Mouse (Mus musculus): Measurements from ENCODE around the gene Asrgl1. TPM values are rescaled to one million over a fixed set of nuclear protein-coding genes. Genes with fewer than 3 reads are reported as not detected.
A peak's percentile ranks its signal among the peaks of the same experiment; 100 is the strongest.

Gene Asrgl1
- polyA plus RNA-seq, 1 experiment from 2014 or later, result 18.5 TPM

GRCm38 (mm10) chr19:9119655-9120425 lies 15.6 kb downstream of the Asrgl1 start:
- H3K9me3 ChIP-seq, result no peaks in the 10 kb centered on the region
- H3K36me3 ChIP-seq, result 0 out of 2 replicates have a peak, but pooled peaks cover 6% of the 10 kb centered on the region
- no peak overlapping the region for H3K4me2 ChIP-seq
- no peak overlapping the region for H3K9ac ChIP-seq
- no peaks in the 10 kb centered on the region for H3K27me3 ChIP-seq
- no peak overlapping the region for H3K4me3 ChIP-seq
- 94% methylated on average over 3 of the region's 3 CpGs for WGBS
- ATAC-seq (ENCODE audit: low read depth), result no peak
- no peak overlapping the region for H3K27ac ChIP-seq (replicated peaks)
- no peaks in the 10 kb centered on the region for H3K4me1 ChIP-seq (replicated peaks)

DNA sequence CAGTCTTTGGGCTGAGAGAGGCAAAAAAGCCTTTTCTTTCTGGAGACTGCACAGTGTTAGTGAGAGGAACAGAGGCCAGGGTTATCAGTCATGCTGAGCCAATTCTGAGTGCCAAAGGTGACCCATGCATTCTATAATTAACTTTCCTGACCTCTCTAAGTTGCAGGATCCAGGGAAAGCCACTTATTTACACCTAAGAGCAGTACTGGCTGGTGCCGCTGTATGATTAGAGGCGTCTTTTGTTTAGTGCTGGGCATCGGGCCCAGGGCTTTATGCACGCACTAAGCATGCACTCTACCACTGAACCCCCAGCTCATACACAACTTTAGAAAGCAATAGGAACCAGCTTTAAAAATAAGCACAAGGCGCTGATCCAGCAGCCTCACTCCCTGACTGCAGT lies 18.2 kb downstream of the Asrgl1 start:
- Histone ChIP-seq H3K27ac (replicated peaks) (no peak overlapping the region), H3K9ac (no peak overlapping the region), H3K9me3 (no peaks in the 10 kb centered on the region), H3K4me3 (no peak overlapping the region), H3K4me2 (no peak overlapping the region), H3K4me1 (replicated peaks) (no peaks in the 10 kb centered on the region), H3K36me3 (peaks cover 25% of the 10 kb centered on the region), H3K27me3 (no peaks in the 10 kb centered on the region)
- WGBS, result 81% methylated on average over 5 of the region's 5 CpGs
- ATAC-seq (ENCODE audit: low read depth), result no peak

DNA sequence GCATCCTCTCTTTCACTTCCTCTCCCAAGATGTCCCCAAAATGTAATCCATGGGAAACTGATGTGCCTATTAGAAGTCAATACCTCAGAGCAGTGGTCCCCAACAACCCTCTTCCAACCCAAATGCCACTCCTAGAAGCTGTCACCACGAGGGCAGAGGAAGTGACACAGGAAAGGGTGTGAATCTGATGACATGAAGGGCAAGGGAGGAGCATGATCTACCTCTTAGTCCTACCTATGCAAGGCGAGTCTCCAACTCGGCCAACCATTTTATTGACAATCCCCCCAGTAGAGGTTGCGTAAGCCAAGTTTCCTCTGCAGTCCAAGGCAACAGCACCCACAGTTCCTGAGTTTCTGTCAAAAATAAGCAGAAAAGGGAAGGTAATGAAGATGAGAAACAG lies 19.2 kb downstream of the Asrgl1 start:
- WGBS, result 84% methylated on average over 4 of the region's 4 CpGs
- no peak overlapping the region for H3K9ac ChIP-seq
- no peak overlapping the region for H3K4me3 ChIP-seq
- no peaks in the 10 kb centered on the region for H3K27me3 ChIP-seq
- ATAC-seq (ENCODE audit: low read depth), result no peak
- no peak overlapping the region for H3K27ac ChIP-seq (replicated peaks)
- H3K9me3 ChIP-seq, result no peaks in the 10 kb centered on the region
- H3K4me2 ChIP-seq, result no peak overlapping the region
- H3K4me1 ChIP-seq (replicated peaks), result no peaks in the 10 kb centered on the region
- peaks cover 25% of the 10 kb centered on the region for H3K36me3 ChIP-seq

DNA sequence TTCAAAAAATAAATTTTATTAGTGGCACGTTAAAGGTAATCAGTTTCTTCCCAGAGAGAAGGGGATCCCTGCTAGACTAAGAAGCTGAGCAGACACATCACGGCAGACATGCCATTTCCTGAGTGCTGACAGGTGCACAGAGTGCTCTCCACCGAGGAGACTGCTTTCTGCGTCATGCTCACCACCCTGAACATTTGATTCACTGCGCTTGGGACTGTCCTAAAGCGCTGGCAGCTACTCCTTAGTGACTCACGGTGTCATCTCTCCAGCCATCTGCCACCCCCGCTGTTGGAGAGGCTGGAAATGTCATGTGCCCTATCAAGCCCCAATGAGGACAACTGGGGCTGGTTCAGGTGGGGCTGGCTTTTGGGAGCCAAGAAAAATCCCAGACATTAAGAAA lies 23.4 kb downstream of the Asrgl1 start:
- Histone ChIP-seq H3K27me3 (no peaks in the 10 kb centered on the region), H3K9ac (no peak overlapping the region), H3K4me1 (replicated peaks) (no peaks in the 10 kb centered on the region), H3K4me3 (no peak overlapping the region), H3K27ac (replicated peaks) (no peak overlapping the region), H3K4me2 (no peak overlapping the region), H3K9me3 (no peaks in the 10 kb centered on the region), H3K36me3 (peaks cover 25% of the 10 kb centered on the region)
- no peak for ATAC-seq (ENCODE audit: low read depth)
- 71% methylated on average over 8 of the region's 8 CpGs for WGBS

DNA sequence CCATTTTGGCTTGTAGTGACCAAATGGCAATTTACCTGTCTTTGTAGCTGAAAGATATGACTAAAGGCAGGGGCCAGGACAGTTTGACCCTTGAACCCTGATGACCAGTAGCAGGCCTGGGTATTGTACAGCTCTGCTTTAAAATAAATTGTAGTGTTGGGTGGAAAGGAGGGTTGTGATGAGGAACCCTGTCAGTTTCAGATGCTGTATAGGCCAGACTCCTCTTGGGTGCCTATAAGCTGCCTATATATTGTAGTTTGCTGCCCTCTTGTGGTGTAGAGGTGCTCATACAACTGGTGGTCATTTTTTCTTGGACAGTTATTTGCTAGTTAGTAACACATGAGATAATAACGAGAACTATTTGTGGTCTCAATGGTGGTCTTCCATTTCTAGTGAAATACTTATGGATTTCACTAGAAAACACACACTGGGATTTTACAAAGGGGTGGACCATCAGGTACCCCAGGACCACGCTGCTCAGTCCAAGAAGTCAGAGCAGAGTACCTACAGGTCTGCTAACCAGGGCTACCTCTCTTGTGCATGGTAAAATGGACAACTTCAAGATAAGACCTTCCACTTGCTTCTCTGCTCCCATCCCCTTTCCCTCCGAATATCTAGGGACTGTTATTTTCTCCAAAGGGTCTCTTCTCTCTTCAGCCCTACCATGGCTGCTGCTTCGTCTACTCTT lies 25.1 kb downstream of the Asrgl1 start:
- Histone ChIP-seq H3K9ac (no peak overlapping the region), H3K36me3 (peaks cover 19% of the 10 kb centered on the region), H3K4me2 (no peak overlapping the region), H3K27me3 (no peaks in the 10 kb centered on the region), H3K4me1 (replicated peaks) (0 out of 2 replicates have a peak, but pooled peaks cover 6% of the 10 kb centered on the region), H3K9me3 (no peaks in the 10 kb centered on the region), H3K27ac (replicated peaks) (no peak overlapping the region), H3K4me3 (no peak overlapping the region)
- peak; percentile 87 for ATAC-seq (ENCODE audit: low read depth)
- WGBS, result 61% methylated on average over 4 of the region's 4 CpGs

DNA sequence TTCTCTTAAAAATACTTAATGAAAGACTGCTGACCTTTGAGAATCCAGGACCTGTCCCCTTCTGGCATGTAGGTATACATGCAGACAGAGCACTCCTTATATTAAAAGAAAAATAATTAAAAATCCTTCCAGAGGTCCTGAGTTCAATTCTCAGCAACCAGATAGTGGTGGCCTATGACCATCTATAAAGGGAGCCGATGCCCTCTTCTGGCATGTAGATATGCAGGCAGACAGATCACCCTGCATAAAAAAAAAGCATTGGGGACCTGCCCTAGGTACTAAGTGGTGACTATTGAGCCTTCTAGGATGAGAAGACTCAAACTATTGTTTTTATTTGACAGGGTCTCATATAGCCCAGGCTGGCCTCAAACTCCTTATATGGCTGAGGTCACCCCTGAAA lies 26.9 kb downstream of the Asrgl1 start:
- H3K36me3 ChIP-seq, result peaks cover 13% of the 10 kb centered on the region
- H3K27me3 ChIP-seq, result no peaks in the 10 kb centered on the region
- no peak overlapping the region for H3K4me3 ChIP-seq
- H3K9me3 ChIP-seq, result no peaks in the 10 kb centered on the region
- ATAC-seq (ENCODE audit: low read depth), result no peak
- WGBS, result 95% methylated on average over 1 of the region's 1 CpGs
- no peak overlapping the region for H3K4me2 ChIP-seq
- H3K27ac ChIP-seq (replicated peaks), result no peak overlapping the region
- H3K4me1 ChIP-seq (replicated peaks), result 0 out of 2 replicates have a peak, but pooled peaks cover 6% of the 10 kb centered on the region
- no peak overlapping the region for H3K9ac ChIP-seq

GRCm38 (mm10) chr19:9107379-9107755 lies 28.1 kb downstream of the Asrgl1 start:
- Histone ChIP-seq H3K4me1 (replicated peaks) (0 out of 2 replicates have a peak, but pooled peaks cover 6% of the 10 kb centered on the region), H3K9ac (no peak overlapping the region), H3K9me3 (no peaks in the 10 kb centered on the region), H3K36me3 (0 out of 2 replicates have a peak, but pooled peaks cover 1% of the 10 kb centered on the region), H3K4me3 (no peak overlapping the region), H3K27ac (replicated peaks) (no peak overlapping the region), H3K27me3 (no peaks in the 10 kb centered on the region), H3K4me2 (no peak overlapping the region)
- WGBS, result 83% methylated on average over 1 of the region's 1 CpGs
- ATAC-seq (ENCODE audit: low read depth), result no peak

- no peak overlapping the region for H3K27ac ChIP-seq (replicated peaks)
- no peaks in the 10 kb centered on the region for H3K9me3 ChIP-seq
- H3K9ac ChIP-seq, result no peak overlapping the region
- H3K4me2 ChIP-seq, result no peak overlapping the region
- H3K4me1 ChIP-seq (replicated peaks), result 0 out of 2 replicates have a peak, but pooled peaks cover 6% of the 10 kb centered on the region
- H3K36me3 ChIP-seq, result no peaks in the 10 kb centered on the region
- ATAC-seq (ENCODE audit: low read depth), result no peak
- no peaks in the 10 kb centered on the region for H3K27me3 ChIP-seq
- H3K4me3 ChIP-seq, result no peak overlapping the region
- WGBS, result 70% methylated on average over 4 of the region's 4 CpGs
These were observed 28.6 kb downstream of the Asrgl1 start for GRCm38 (mm10) chr19:9106751-9107378.

DNA sequence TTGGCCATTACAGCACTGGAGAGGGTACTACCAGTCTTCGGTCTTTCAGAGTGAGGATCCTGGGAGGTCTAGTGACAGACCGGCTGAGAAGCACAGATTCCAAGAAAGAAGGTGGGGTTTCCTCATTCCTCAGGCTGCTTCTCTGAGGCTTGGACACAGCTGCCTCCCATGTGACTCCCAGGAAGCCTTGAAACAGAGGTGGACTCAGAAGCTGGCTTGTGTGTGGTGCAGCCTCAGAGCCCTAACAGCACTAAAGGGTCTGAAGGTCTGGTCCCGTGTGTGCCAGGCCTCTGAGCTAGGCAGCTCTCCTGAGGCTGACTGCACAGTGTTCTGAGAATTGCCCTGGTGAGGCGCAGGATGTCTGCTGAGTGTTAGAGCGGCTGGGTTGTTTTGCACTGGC lies 29.3 kb downstream of the Asrgl1 start:
- H3K9me3 ChIP-seq, result no peaks in the 10 kb centered on the region
- H3K4me1 ChIP-seq (replicated peaks), result 0 out of 2 replicates have a peak, but pooled peaks cover 6% of the 10 kb centered on the region
- no peak overlapping the region for H3K4me3 ChIP-seq
- no peaks in the 10 kb centered on the region for H3K36me3 ChIP-seq
- WGBS, result 64% methylated on average over 5 of the region's 5 CpGs
- no peak for ATAC-seq (ENCODE audit: low read depth)
- H3K9ac ChIP-seq, result no peak overlapping the region
- no peak overlapping the region for H3K4me2 ChIP-seq
- H3K27me3 ChIP-seq, result no peaks in the 10 kb centered on the region
- no peak overlapping the region for H3K27ac ChIP-seq (replicated peaks)

- Histone ChIP-seq H3K27ac (replicated peaks) (no peak overlapping the region), H3K9ac (no peak overlapping the region), H3K4me2 (no peak overlapping the region), H3K4me3 (no peak overlapping the region), H3K9me3 (no peaks in the 10 kb centered on the region), H3K4me1 (replicated peaks) (0 out of 2 replicates have a peak, but pooled peaks cover 6% of the 10 kb centered on the region), H3K36me3 (no peaks in the 10 kb centered on the region), H3K27me3 (no peaks in the 10 kb centered on the region)
- 60% methylated on average over 3 of the region's 3 CpGs for WGBS
- ATAC-seq (ENCODE audit: low read depth), result no peak
These were observed 30.2 kb downstream of the Asrgl1 start for GRCm38 (mm10) chr19:9105101-9105685.

GRCm38 (mm10) chr19:9103986-9104385 lies 31.4 kb downstream of the Asrgl1 start:
- no peak overlapping the region for H3K9ac ChIP-seq
- no peak overlapping the region for H3K4me3 ChIP-seq
- 0 out of 2 replicates have a peak, but pooled peaks cover 6% of the 10 kb centered on the region for H3K4me1 ChIP-seq (replicated peaks)
- no peaks in the 10 kb centered on the region for H3K9me3 ChIP-seq
- no peak overlapping the region for H3K27ac ChIP-seq (replicated peaks)
- WGBS, result 82% methylated on average over 4 of the region's 4 CpGs
- no peak overlapping the region for H3K4me2 ChIP-seq
- no peaks in the 10 kb centered on the region for H3K27me3 ChIP-seq
- no peaks in the 10 kb centered on the region for H3K36me3 ChIP-seq
- no peak for ATAC-seq (ENCODE audit: low read depth)

DNA sequence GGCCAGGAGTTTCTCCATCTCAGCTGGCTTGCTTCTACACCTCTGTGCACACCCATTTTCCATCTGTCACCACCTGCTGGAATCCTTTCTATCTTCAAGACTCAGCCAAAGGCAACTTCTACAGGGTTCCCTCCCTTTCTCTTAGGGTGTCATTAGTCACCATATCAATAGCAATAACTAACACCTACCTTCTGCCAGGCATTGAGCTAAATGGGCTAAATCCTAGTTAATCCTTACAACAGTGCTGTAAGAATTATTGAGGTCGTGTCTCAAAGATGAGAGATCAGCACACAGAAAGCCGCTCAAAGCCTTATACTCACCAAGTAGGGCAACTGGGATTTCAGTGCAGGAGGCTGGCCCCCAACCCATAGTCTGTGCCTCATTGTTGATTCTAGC lies 34.4 kb downstream of the Asrgl1 start:
- Histone ChIP-seq H3K27me3 (no peaks in the 10 kb centered on the region), H3K4me3 (no peak overlapping the region), H3K9me3 (no peaks in the 10 kb centered on the region), H3K4me2 (no peak overlapping the region), H3K4me1 (replicated peaks) (0 out of 2 replicates have a peak, but pooled peaks cover 2% of the 10 kb centered on the region), H3K27ac (replicated peaks) (no peak overlapping the region), H3K9ac (no peak overlapping the region), H3K36me3 (no peaks in the 10 kb centered on the region)
- 75% methylated on average over 2 of the region's 2 CpGs for WGBS
- no peak for ATAC-seq (ENCODE audit: low read depth)

All from neural tube, embryonic 13.5 days (tissue).